Mouse (Mus musculus) hindbrain, embryonic 13.5 days (tissue): ENCODE measurements at regions not wholly inside any gene's neighbourhood (a gene's known extent, or its start where the extent isn't known, plus 50 kb on each side); places are given as distances from the start of the nearest gene placed in this dataset.

ENCODE experiments used
- ATAC-seq: fragments of 200-750 bp; cut with Nextera tagmentation; 2 replicates; pipeline ENCODE4 v1.8.0; 2017; ENCODE audit warnings: moderate TSS enrichment; ENCODE audit not compliant: low FRiP score
- H3K27ac ChIP-seq: fragments of 300-500 bp; sonication (generic); 2 replicates; pipeline ENCODE4 v1.5.1; 2015; ENCODE audit warnings: inconsistent platforms, mild to moderate bottlenecking, moderate library complexity
- H3K27me3 ChIP-seq: fragments of 300-500 bp; sonication (generic); 2 replicates; pipeline ENCODE4 v1.6.1; 2015; ENCODE audit warnings: mild to moderate bottlenecking, inconsistent platforms
- H3K36me3 ChIP-seq: fragments of 300-500 bp; sonication (generic); 2 replicates; pipeline ENCODE4 v1.6.1; 2015; ENCODE audit warnings: mild to moderate bottlenecking, inconsistent platforms
- H3K4me1 ChIP-seq: fragments of 300-500 bp; sonication (generic); replicated peaks from 2 replicates; pipeline ENCODE4 v1.6.1; 2015; ENCODE audit warnings: inconsistent platforms
- H3K4me2 ChIP-seq: fragments of 300-500 bp; sonication (generic); 2 replicates; pipeline ENCODE4 v1.6.1; 2015; ENCODE audit warnings: inconsistent platforms, mild to moderate bottlenecking, moderate library complexity
- H3K4me3 ChIP-seq: fragments of 300-500 bp; sonication (generic); 2 replicates; pipeline ENCODE4 v1.5.1; 2015; ENCODE audit warnings: mild to moderate bottlenecking, inconsistent platforms
- H3K9ac ChIP-seq: fragments of 300-500 bp; sonication (generic); 2 replicates; pipeline ENCODE4 v1.6.1; 2015; ENCODE audit warnings: mild to moderate bottlenecking, inconsistent platforms
- H3K9me3 ChIP-seq: fragments of 300-500 bp; sonication (generic); 2 replicates; pipeline ENCODE4 v1.6.1; 2016; ENCODE audit warnings: inconsistent platforms
- WGBS: fragments of 180-500 bp; shearing (Covaris S2); methylation state at CpG from one replicate; pipeline ENCODE4 v1.1.7; 2015; 5-methylcytosine and 5-hydroxymethylcytosine counted together

DNA sequence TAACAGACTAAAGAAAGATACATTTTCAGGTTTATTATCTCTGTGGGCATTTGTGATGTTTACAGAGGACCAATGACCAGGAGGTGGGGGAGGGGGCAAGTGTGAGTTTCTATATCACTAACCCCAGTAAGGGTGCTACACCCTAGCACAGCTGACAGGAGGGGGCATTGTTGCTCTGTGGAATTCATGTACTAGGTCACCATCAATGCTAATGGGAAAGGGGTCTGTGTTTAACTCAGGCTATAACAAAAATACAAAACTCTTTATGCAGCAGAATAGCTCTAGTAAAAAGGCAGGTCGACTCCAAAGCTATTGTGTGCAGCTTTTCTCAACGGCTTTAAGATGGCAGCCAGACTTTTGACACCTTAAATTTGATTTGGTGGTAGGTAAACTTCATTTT is 181.1 kb upstream of the Lrig3 start:
- Histone ChIP-seq H3K27ac (no peak overlapping the region), H3K36me3 (no peaks in the 10 kb centered on the region), H3K4me2 (no peak overlapping the region), H3K9me3 (no peaks in the 10 kb centered on the region), H3K4me1 (peaks cover 25% of the 10 kb centered on the region), H3K9ac (no peak overlapping the region), H3K4me3 (no peak overlapping the region), H3K27me3 (no peaks in the 10 kb centered on the region)
- WGBS = 36% methylated on average over 2 of the region's 2 CpGs
- ATAC-seq = 0 out of 2 replicates have a peak, but pooled peaks have one; percentile 58

DNA sequence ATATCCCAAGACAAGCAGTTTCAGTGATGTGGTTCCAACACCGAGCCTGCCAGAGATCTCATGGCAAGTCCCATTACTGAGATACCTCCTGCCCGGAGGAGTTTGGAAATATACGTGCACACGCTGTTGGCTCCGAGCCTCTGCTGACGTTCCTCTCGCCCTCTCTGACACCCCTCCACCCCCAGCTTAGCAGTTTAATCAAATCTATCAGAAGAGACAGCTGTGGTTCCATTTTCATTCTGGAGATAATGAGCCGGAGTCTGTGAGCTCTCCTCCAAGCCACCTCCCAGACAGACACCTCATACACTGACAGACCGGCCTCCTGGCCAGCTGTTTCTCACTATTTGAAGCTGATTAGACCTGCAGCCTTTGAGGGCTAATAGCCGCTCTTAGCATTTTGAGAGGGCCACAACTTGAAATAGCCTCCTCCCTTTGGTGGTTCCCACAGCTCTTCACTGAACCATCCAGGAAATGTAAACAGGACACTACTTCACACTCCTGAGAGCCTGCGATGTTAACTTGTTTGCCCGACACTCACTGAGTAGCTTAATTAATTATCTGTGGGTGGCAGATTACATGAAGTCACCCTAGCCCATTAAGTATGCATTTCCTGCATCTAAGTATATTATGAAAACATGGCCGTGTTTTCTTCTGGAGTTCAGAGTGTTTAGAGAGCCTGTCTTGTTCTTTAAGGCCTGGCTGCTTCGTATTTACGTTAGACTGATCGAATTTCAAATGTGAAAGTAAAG is 180.3 kb upstream of the Lrig3 start:
- Histone ChIP-seq H3K4me2 (peak overlapping the region; percentile 6; the same call in 1 of the 2 replicates), H3K27ac (peak overlapping the region; percentile 49), H3K9ac (no peak overlapping the region), H3K27me3 (no peaks in the 10 kb centered on the region), H3K4me3 (no peak overlapping the region), H3K4me1 (peaks cover 25% of the 10 kb centered on the region), H3K36me3 (no peaks in the 10 kb centered on the region), H3K9me3 (no peaks in the 10 kb centered on the region)
- WGBS = 14% methylated on average over 16 of the region's 16 CpGs
- ATAC-seq = 0 out of 2 replicates have a peak, but pooled peaks have one; percentile 27

DNA sequence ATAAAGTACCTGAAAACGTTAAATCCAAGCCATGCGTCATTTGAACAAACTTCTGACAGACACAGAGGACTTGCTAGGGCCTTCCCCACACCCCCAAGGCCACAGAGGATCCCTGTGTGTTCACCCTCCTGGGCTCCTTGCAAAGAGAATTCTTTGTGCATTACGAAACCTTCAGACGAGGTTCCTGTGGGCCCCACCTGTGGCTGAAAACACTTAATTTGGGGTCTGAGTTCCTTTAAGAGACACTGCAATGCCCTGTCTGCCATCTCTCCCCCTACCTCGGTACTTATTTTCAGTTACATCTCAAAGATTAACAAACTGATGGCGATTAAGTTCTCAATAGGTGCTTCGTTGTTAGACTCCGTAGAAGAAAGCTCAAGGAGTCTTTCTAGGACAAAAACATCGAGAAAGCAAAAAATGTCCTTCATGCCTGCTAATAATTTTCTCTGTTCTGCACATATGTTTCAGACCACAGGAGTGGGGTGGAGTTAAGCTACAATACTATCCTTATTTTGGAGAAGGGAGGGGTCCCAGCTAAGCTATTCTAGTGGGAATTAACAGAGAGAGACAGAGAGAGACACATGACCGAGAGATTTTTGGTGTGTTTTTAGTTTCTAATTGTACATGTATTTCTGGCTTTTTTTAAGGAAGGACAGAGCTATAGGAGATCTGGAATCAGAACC is 179.6 kb upstream of the Lrig3 start:
- WGBS = 23% methylated on average over 10 of the region's 10 CpGs
- Histone ChIP-seq H3K36me3 (no peaks in the 10 kb centered on the region), H3K4me2 (peak overlapping the region; percentile 56), H3K27me3 (no peaks in the 10 kb centered on the region), H3K4me1 (peaks cover 25% of the 10 kb centered on the region), H3K9me3 (no peaks in the 10 kb centered on the region), H3K4me3 (peak overlapping the region; percentile 30), H3K9ac (peak overlapping the region; percentile 67), H3K27ac (no peak overlapping the region)
- no peak for ATAC-seq

DNA sequence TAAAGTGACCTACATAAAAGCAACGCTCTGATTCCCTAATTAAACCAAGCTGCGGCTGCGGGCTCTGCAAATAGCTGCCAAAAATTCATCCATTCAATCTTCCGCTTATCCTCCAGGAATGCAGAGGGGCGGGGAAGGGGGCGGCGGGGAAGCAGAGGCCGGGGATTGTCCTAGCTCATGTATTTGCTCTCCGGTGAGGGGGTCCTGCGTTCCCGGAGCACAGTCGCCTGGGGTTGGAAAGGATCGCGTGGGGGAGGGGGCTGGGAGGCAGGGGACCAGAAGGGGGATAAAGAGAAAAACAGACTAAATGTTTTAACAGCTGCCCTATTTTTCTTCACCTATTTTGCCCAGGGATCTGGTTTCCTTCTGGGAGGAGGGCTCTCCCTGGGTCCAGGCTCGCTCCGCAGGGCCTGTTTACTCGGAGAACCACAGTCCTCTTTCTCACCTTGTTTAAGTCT is 179.1 kb upstream of the Lrig3 start:
- Histone ChIP-seq H3K27me3 (no peaks in the 10 kb centered on the region), H3K4me3 (peak overlapping the region; percentile 30), H3K4me1 (peaks cover 25% of the 10 kb centered on the region), H3K9ac (peak overlapping the region; percentile 67), H3K9me3 (no peaks in the 10 kb centered on the region), H3K27ac (peak overlapping the region; percentile 30; the same call in 1 of the 2 replicates), H3K4me2 (peak overlapping the region; percentile 56), H3K36me3 (no peaks in the 10 kb centered on the region)
- peak; percentile 71 for ATAC-seq
- WGBS = 0% methylated on average over 17 of the region's 17 CpGs

DNA sequence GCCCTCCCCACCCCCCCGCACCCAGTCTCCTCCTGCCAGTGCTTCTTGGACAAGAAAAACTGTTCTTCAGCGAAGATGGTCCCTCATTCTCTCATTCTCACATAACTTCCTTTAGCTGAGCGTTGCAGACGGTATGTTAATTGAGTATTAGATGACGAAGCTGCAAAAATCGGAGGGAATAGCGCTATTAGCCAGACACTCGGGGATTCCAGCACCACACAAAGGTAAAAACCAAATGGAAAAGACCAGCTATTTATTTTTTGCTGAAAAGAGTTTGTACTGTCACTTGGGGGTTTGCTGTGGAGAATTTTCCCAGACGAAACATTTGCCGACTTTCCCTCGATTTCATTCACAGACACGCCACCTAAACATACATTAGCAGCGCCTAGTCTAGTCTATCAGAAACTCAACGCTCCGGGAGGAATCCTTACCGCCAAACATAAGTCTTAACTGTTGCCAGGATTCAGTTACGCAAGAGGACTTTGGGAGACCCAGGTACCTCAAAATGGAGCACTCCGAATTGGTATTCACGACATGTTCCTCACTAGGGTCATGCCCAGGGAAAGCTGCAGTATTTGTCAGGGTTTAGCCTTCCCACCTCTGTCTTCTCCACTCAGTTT is 178.4 kb upstream of the Lrig3 start:
- Histone ChIP-seq H3K36me3 (no peaks in the 10 kb centered on the region), H3K9ac (no peak overlapping the region), H3K27ac (0 out of 2 replicates have a peak overlapping the region, but pooled peaks have one; percentile 30), H3K27me3 (no peaks in the 10 kb centered on the region), H3K4me3 (peak overlapping the region; percentile 30; the same call in 1 of the 2 replicates), H3K4me2 (peak overlapping the region; percentile 56), H3K9me3 (no peaks in the 10 kb centered on the region), H3K4me1 (peaks cover 25% of the 10 kb centered on the region)
- 39% methylated on average over 19 of the region's 19 CpGs for whole genome bisulfite sequencing
- ATAC-seq = no peak

DNA sequence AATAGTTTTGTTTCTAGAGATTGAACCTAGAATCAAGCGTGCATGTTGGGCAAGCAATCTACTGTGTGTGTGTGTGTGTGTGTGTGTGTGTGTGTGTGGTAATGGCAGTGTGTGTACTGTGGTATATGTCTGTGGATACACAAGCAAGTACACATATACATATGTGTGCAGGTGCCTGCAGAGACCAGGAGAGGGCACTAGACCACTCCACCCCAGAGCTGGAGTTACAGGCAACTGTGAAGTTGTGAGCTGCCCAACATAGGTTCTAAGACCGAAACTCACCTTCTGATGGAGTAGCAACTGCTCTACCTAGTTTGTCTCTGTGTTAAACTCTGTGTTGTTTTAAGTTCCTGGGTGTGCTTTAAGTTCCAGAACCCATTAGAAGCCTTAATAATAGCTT is 177.7 kb upstream of the Lrig3 start:
- Histone ChIP-seq H3K9ac (no peak overlapping the region), H3K4me3 (no peak overlapping the region), H3K9me3 (peaks cover 5% of the 10 kb centered on the region; the same call in 1 of the 2 replicates), H3K27me3 (no peaks in the 10 kb centered on the region), H3K27ac (no peak overlapping the region), H3K36me3 (no peaks in the 10 kb centered on the region), H3K4me1 (peaks cover 25% of the 10 kb centered on the region), H3K4me2 (no peak overlapping the region)
- ATAC-seq = no peak
- WGBS = 93% methylated on average over 2 of the region's 2 CpGs

DNA sequence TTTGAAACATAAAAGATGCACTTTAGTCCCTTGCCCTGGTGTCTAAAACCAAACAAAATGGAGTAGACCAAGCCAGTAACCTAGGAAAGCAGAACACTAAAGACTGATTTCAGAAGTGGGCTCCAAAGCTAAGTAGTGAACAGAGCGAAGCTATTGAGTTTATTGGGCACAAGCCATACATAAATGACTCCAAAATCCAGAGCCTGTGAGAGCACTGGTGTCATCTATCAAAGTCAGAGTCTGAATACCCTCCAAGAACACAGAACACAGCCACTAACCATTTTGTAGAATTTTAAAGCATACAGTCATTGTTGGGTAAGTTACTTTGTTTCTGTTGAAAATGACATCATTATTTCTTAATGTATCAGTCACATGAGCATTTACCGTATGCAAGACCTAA is 175.0 kb upstream of the Lrig3 start:
- Histone ChIP-seq H3K9me3 (peaks cover 5% of the 10 kb centered on the region; the same call in 1 of the 2 replicates), H3K27ac (no peak overlapping the region), H3K4me3 (no peak overlapping the region), H3K27me3 (no peaks in the 10 kb centered on the region), H3K36me3 (no peaks in the 10 kb centered on the region), H3K4me1 (peaks cover 17% of the 10 kb centered on the region), H3K4me2 (no peak overlapping the region), H3K9ac (no peak overlapping the region)
- ATAC-seq = 0 out of 2 replicates have a peak, but pooled peaks have one; percentile 59
- WGBS = 67% methylated on average over 2 of the region's 2 CpGs

DNA sequence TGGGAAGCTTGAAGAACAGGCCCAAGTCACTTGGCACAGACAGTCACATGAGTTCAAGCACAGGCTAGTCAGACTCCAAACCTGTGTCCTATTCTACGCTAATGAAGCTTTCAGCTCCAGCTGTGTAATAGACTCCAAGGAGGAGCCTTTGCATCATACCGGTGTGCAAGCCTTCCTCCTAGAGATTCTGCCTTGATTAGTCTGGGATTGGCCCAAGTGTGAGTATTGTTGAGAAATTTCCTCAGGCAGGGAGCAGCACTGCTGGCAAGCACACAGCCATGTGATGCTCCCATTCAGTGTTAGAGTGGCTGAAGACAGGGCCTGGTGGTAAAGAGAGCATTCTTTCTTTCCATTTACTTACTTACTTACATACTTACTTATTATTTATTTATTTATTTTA is 171.5 kb upstream of the Lrig3 start:
- peaks cover 5% of the 10 kb centered on the region; the same call in 1 of the 2 replicates for H3K9me3 ChIP-seq
- H3K36me3 ChIP-seq = no peaks in the 10 kb centered on the region
- no peak overlapping the region for H3K4me2 ChIP-seq
- H3K4me3 ChIP-seq = no peak overlapping the region
- H3K27ac ChIP-seq = no peak overlapping the region
- WGBS = 93% methylated on average over 2 of the region's 2 CpGs
- ATAC-seq = no peak
- H3K27me3 ChIP-seq = no peaks in the 10 kb centered on the region
- H3K4me1 ChIP-seq = 0 out of 2 replicates have a peak, but pooled peaks cover 3% of the 10 kb centered on the region
- H3K9ac ChIP-seq = no peak overlapping the region

DNA sequence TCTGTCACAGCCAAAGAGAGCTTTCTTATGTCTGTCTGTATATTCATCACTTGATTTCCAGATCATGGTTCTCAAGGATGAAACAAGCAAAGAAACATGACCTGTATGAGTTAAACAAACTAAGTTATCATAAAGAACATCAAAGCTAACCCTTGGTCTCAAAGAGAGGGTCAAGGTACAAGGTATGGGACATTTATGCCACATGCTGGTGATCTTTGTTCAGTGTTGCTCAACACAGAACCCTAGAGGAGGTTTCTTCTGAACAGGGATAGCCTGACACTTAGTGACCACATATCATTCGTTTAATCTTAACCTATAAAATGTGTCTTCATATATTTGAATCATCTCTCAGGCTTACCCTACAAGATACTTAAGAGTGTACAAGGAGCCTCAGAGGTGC is 170.6 kb upstream of the Lrig3 start:
- 97% methylated on average over 1 of the region's 1 CpGs for WGBS
- Histone ChIP-seq H3K9ac (no peak overlapping the region), H3K4me2 (no peak overlapping the region), H3K4me3 (no peak overlapping the region), H3K27me3 (no peaks in the 10 kb centered on the region), H3K9me3 (peaks cover 5% of the 10 kb centered on the region; the same call in 1 of the 2 replicates), H3K4me1 (0 out of 2 replicates have a peak, but pooled peaks cover 3% of the 10 kb centered on the region), H3K36me3 (no peaks in the 10 kb centered on the region), H3K27ac (no peak overlapping the region)
- no peak for ATAC-seq

DNA sequence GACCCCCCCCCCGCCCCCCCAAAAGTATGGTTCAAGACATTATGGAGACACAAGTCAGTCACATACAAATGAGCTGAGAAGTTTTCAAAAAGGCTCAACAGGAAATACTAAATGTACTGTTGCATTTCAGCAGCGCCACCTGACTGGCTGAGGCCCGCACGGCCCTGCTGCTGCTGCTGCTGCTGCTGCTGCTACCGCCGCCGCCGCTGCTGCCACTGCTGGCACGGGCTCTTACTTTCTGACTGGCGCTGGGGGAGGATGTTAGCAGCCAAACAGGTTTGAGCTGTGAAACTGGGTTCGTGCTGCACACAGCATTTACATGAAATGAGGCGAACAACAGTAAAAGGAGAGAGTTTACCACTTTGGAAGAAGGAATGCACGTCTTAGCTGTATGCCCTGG is 167.3 kb upstream of the Lrig3 start:
- Histone ChIP-seq H3K27me3 (no peaks in the 10 kb centered on the region), H3K4me3 (no peak overlapping the region), H3K4me2 (no peak overlapping the region), H3K4me1 (0 out of 2 replicates have a peak, but pooled peaks cover 6% of the 10 kb centered on the region), H3K27ac (no peak overlapping the region), H3K9me3 (no peaks in the 10 kb centered on the region), H3K36me3 (no peaks in the 10 kb centered on the region), H3K9ac (no peak overlapping the region)
- no peak for ATAC-seq
- 18% methylated on average over 13 of the region's 13 CpGs for WGBS

DNA sequence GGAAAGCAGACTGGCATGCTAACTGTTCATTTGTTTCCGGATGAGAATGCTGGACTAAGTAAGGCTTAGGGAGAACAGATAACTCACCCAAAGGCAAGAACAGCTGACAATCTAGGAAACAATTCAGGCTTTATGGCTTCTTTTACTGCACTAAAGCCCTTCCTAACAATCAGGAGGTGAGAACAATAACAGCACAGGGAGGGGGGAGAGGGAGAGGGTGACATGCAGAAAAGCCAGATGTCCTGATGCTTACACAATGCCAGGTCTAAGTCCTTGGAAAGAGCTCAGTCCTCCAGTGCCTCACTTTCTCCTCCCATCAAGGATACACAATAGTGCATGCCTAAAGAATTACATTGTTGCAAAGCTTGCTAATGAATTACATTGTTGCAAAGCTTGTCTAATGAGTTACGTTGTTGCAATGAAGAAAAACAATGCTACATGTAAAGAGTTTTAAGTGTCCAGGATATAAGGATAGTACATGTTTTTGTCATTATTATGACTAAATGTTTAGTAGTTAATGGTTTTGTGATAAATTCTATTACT is 165.3 kb upstream of the Lrig3 start:
- Histone ChIP-seq H3K4me3 (no peak overlapping the region), H3K27ac (no peak overlapping the region), H3K4me1 (0 out of 2 replicates have a peak, but pooled peaks cover 6% of the 10 kb centered on the region), H3K4me2 (no peak overlapping the region), H3K27me3 (no peaks in the 10 kb centered on the region), H3K36me3 (no peaks in the 10 kb centered on the region), H3K9ac (no peak overlapping the region), H3K9me3 (no peaks in the 10 kb centered on the region)
- 28% methylated on average over 2 of the region's 2 CpGs for WGBS
- ATAC-seq = no peak

DNA sequence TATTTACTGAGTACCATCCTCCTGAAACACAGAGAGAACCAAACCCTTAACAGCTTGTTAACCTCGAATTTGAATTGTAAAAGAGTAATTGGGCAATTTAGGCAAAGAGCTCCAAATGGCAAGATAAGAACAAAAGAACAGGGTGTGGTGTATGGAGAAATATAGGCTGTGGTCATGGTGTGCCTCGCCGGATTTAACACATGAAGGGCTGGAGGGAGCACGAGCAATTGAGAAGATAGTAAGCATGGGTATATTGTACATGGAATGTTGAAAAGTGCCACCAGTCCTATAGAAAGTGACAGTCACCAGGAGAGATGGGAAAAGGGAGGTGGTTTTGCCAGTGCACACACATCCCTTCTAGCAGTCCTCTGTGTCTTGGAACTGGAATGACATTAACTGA is 164.5 kb upstream of the Lrig3 start:
- H3K9ac ChIP-seq = no peak overlapping the region
- WGBS = 51% methylated on average over 4 of the region's 4 CpGs
- ATAC-seq = no peak
- H3K4me3 ChIP-seq = no peak overlapping the region
- no peak overlapping the region for H3K4me2 ChIP-seq
- H3K4me1 ChIP-seq = 0 out of 2 replicates have a peak, but pooled peaks cover 6% of the 10 kb centered on the region
- no peaks in the 10 kb centered on the region for H3K36me3 ChIP-seq
- no peaks in the 10 kb centered on the region for H3K9me3 ChIP-seq
- H3K27ac ChIP-seq = no peak overlapping the region
- no peaks in the 10 kb centered on the region for H3K27me3 ChIP-seq
